Mouse (Mus musculus) 416B (cell line): ENCODE measurements at regions not wholly inside any gene's neighbourhood (a gene's known extent, or its start where the extent isn't known, plus 50 kb on each side); places are given as distances from the start of the nearest gene placed in this dataset.

ENCODE experiments used
- DNase-seq: peaks from one replicate; pipeline ENCODE4 v3.0.0; 2011; ENCODE audit warnings: low read depth

DNA sequence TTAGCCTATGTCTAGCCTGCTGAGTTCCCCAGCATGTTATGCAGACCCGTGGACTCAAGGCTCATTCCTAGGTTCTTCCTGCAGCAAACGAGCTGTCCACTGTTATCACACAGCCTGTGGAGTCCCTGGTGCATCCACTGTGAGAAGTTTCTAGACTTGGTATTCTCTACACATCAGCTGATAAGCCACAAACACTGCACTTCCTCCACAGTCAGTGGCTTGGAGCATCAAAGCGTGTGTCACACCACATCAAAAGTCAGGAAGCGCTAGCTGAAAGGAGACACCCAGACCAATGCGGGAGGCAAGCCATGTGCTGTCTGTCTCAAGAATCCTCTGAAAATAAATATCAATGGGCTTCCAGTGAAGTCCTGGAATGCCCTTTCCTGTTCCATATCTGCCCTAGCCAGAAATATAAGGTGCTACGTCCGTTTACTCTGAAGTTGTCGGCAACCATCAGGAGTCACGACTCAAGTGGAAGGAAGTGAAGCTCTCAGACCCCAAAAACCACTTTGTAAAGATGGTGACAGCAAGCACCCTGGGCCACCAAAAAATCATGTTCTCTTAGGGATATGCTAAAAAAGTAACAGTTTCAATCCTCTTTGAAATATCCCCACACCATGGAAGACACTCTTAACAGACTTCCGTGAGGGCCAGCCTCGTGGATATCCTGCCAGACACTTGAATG, 227.7 kb downstream of the Adgrl2 start:
- DNase-seq = peak; percentile 1

DNA sequence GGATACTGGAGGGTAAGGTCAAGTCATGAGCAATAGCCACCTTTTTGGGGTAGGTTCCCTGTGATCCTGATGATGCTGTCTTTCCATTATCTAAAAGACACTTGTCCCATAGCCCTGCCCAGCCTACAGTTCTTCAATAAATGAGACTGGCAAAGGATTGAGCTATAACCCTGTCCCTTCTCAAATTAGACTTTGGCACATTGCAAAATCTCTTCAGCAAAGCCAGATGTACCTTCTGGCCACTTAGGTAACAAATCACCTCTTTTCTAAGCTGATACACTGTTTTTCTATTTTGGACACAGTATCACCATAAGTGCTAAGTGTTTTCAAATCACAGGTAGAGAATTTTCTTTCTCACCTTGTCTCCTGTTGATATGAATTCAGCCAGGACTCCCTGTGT, 228.8 kb downstream of the Adgrl2 start:
- DNase-seq = no peak

DNA sequence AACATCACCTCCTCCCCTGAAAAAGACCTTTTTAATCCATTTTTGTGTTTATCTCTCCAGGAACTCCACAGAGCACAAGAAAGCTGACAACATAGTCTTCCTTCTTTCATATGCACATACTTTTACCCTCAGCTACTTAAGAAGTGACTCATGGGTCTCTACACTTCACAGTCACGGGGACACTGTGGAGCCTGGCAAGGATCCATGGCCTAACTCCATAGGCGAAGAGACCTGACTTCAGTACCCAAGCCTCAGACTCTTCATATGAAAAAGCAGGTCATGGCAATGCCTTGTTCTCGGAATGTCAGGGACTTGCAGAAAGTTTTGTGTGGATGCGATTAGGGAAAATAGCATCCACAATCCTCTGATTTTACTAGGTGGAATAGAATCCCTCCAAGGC, 230.9 kb downstream of the Adgrl2 start:
- no peak for DNase-seq

DNA sequence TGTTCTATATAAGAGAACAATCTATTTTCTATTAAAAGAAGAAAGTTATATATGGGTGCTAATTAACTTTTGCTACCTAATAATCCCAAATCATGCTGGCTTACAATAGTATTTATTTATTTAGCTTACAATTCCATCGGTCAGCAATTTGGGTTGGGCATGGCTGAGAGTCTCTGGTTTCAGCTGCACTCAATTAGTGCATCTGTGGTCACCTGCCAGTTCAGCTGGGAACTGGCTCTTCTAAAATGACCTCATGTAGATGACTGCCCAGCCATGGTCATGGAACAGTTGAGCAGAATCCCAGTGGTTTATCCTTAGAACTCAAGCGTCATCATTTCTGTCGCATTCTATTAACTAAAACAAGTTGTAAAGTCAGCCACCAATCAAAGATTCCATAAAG, 244.1 kb downstream of the Adgrl2 start:
- no peak for DNase-seq

DNA sequence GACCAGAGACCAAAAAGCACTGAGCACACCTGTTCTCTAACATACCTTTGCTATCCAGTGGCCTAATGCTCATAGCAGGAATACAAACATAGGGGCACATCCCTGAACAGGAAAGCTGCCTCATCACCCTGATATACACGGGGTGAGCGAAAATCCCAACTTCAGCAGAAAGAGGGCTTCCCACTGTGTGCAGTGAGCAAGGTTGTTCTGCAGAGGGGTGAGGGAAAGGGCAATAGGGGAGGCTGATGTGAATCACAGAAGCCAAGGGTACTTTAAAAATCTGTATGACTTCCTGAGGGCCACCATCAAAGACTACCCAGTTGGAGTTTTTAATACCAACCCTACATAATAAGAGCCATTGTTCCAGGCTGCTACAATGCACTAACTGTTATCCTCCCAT, 245.7 kb downstream of the Adgrl2 start:
- no peak for DNase-seq

DNA sequence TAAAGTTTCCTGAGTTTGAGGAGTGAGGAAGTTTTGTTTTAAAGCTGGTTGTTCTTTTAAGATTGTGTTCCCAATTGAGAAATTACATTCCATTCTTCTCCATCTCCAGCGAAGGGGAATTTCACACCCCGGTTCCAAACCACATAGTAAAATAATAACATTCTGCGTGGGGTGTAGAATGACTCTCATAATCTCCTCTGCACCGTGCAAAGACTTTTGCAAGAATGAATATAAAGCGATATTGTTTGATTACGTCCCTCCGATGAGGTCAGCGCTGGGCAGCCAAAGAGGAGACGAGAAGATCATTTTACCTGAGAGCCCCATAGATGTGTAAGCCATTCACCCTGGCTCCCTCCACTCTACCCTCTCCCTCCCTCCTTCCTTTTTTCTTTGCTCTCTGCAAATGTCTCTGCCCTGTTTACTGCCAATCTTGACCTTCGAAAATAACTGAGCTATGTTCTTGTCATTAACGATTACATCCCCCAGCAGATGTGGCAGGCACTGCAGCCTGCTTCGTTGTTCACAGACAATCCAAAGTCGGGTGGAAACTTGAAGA, 256.1 kb downstream of the Adgrl2 start:
- DNase-seq = no peak

DNA sequence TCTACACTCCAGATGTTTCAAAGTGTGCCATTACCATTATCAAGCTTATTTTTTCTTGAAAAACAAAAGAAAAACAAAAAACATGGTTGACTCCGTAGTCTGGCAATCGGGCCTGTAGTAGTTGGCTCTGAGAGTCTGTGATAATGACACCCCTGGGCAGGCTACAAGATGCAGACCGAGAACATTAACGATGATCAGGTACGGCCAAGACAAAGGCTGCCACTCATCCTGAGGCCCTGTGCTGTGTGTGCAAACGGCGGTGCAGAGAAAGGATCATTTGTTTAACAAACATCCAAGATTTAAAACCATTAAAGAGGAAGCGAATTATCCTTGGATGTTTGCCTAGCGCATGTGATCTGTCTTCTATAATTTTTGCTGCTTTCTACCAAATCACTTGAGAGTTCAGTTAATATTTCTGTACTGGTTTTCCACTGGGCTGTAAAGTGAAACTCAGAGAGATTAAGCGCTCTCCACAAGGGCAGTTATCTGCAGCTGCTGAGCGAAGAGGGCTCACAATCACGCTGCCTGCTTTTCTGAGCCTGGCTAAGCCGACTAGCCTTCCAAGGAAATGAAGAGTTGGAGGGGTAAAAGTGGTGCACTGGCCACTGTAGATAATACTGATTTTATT, 257.0 kb downstream of the Adgrl2 start:
- DNase-seq = no peak

DNA sequence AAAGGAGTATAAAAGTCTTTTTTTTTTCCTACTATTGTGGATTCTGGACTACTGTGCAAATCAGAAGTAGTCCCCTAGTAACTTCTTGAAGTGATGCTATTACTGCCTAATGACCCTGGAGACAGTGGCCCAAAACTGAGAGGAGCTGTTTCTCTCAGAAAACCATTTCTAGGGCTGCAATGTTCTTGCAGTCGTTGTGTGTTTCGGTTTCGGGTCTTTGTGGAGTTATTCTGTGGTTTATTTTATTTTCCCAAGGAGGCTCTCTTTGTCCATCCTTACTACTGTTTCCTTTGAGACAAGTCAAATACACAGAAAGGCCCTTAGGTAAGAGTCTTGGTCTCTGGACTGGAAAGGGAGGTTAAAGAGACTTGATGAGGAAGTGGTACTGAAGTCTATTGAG, 258.9 kb downstream of the Adgrl2 start:
- no peak for DNase-seq

DNA sequence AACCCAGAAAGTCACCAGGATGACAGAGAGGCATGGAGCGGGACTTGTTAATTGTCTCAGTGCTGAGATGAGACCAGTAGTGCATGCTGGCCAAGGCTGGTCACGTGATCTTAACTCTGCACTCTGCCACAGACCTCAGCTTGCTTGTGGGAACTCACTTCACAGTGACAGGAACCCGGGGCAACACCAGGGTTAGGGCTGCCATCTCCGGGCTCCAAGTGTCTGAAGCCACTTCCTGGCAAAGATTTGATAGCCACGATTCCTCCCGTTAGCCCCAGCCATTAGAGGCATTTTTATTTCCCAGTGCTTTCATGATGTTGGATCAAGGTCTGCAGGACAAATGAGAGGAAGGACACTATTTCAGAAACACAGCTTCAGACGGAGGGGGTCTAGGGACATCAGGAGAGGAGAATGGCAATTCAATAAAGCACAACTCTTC, 261.1 kb downstream of the Adgrl2 start:
- peak; percentile 58 for DNase-seq

DNA sequence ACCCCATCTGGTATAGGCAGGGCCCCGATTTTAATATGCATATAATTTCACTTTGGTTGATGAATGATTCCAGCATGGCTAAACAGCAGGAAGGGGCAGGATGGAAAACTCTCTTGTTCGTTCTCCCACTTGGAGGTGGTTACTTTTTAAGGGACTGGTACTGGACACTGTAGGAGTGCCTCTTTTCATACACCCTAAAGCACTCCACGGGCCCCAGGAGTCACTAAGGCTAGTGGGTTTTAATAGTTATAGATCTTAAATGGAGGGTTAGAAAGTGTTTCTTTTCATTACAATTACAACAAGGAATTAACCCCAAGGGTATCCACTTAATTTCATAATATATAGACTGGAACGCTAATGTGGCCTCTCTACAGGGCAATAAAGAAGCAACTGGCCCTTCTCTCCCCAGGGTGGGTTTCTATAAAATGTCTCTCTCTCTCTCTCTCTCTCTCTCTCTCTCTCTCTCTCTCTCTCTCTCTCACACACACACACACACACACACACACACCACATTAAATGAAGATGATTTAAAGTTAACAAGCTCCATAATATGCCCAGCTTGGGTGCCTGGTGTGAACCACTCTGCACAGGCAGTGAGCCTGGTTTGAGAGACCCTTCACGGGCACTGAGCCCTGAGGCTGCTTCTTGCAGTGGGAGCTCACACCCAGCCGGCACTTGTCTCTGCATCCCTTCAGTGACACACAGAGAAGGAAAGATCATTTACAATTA, 261.7 kb downstream of the Adgrl2 start:
- no peak for DNase-seq

DNA sequence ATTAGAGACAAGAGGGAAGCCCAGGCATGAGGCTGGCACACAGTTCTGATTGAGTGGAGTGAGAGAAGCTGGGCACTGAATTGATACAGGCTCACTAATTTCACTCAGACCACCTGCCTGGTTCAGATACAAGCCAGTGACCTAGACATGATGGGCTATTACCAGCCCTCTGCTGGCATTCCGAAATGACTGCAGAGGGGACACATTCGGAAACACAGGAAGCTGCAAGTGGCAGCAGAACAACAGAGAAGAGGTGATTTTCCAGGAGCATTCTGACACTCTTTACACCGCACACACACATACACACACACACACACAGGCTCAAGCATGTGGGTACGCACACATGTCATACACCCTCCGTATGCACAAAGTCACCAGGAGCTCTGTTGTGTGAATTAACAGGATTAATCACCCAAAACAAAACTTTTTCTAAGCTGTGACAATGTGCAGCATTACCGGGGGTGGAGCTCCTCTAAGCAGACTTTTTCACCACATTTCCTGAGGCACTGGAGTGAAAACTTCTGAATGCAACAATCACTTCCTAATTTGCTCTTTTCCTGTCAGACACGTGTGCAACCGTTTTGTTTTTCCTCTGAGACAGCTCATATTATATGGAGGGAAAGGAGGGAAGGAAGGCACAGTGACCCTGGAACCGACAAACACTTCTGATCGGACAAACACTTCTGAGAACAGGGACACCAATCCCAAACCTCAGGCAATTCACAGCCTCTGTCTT, 263.6 kb downstream of the Adgrl2 start:
- peak; percentile 8 for DNase-seq

DNA sequence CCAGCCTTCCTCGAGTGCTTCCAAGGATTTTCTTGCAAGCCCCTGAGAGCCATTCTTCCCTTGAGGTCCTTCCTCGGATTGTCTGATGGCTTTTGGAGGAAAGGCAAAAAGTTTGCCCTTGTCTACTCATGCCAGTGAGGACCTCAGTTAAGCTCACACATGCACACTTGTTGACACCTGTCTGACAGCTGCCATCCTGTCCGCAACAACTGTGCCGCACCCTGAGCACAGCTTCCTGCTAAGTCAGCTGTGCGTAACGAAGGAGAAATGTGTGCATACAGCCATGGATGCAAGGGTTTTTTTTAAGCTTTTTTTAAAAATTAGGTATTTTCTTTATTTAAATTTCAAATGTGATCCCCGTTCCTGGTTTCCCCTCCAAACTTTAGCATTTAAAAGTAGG, 293.8 kb downstream of the Adgrl2 start:
- DNase-seq = no peak

DNA sequence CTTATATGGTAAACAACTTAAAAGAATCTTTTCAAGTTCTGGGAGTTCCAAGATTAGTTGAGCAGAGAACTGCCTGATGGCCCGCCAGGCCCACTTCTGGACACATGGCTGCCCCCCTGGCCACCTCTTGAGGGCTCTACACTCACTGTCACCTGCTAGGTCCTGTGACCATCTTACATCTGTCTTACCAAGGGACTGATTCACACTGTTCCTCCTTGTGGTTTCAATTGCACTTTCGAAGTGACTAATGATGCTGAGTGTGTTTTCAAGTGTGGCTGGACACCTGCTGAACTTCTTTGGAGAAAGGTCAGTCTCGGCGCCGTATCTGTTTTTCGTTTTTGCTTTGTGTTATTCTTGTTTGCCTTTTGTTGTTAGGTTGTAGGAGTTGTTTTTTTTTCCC, 294.9 kb downstream of the Adgrl2 start:
- DNase-seq = no peak

DNA sequence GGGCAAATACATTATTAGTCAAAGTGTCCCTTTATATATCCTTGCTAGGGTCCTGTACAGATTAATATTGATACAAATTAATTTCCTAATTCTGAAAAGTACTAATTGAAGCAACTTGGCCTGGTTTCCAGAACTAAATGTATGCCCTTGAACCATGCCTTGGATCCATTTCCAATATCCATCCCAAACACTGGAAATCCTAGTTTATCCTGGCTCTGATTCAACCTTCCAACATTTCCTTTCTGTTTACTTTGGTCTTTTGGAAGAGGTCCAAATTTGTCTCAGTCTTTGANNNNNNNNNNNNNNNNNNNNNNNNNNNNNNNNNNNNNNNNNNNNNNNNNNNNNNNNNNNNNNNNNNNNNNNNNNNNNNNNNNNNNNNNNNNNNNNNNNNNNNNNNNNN, 307.2 kb downstream of the Adgrl2 start:
- DNase-seq = no peak

DNA sequence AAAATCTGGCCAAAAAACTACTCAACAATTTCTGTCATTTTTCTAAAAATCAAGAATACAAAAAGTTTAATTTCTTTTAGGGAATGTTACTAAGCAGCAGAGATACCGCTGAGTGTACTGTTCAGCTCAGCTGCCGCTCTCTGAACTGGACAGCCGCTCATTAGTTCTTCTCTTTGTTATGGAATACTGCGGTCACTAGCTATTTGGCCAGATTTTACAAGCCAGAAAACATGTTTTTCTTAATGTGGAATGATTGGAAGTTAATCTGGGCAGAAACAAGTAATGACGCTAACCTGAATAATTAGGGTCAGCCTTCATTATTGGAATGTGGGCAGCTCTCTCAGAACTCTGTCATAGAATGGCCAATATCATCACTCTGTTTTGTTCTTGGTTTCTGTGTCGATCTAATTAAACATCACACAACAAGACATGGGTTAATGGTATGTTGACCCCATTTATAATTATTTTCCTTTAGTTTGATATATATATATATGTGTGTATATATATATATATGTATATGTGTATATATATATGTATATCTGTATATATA, 307.8 kb downstream of the Adgrl2 start:
- no peak for DNase-seq

DNA sequence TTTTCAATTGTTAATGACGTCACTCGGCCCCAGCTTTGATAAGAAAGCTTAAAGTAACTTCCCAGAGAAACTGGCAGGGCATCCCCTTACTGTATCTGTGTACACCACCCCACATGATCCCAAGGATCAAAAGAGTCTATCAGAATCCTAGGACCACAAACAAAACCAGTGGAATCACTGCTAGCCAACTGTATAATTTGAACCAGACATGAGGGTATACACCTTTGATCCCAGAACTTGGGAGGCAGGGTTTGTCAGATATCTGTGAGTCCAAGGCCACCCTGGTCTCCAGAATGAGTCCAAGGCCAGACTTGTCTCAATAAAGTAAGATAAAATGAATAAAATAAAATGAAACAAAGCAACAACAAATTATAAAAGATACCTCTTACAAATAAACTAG, 309.2 kb downstream of the Adgrl2 start:
- DNase-seq = no peak

DNA sequence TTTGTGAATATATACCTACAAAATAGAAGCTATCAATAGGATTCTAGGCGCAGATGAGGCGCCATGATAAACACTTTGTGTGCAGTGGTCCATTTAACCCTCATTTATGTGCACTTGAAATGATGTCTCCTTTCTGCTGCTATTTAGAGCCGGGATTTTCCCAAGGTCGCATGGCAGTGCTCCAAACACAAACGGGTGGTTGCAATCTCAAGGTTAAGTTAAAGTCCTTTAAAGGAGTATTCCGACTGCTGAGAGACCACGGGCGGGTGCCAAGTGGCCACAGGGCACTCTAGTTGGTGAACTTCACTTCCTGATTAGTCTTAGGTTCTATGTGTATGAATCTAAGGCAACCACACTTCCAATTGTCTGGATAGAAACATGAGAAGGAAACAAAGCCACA, 309.6 kb downstream of the Adgrl2 start:
- no peak for DNase-seq

DNA sequence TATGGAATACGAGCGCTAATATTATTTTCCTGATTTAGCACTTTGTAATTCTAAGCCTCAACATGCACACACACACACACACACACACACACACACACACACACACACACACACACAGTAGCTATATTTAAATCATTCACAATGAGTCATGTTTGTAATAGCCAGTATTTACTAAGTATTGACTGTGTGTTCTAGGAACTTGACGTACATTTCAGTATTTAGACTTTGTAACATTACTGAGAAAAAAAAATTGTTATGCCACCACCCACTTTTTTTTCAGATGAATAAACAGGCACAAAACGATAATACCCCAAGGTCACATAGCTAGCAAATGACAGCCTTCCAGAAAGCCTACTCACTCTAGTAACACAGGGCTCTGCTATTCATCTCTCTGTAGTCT, 310.3 kb downstream of the Adgrl2 start:
- no peak for DNase-seq

DNA sequence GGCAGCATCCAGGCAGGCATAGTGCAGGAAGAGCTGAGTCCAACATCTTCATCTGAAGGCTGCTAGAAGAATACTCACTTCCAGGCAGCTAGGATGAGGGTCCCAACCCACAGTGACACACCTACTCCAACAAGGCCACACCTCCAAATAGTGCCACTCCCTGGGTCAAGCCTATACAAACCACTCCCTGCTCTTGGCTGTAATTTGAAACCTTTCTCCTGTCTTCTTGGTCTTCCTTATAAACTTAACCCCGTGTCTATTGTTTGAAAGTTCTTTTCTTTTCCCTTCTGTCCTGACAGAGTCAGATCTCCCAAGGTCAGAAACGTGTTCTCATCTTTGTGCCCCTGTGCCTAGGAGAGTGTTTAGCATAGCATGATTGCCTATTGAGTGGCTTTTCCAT, 311.2 kb downstream of the Adgrl2 start:
- DNase-seq = no peak

DNA sequence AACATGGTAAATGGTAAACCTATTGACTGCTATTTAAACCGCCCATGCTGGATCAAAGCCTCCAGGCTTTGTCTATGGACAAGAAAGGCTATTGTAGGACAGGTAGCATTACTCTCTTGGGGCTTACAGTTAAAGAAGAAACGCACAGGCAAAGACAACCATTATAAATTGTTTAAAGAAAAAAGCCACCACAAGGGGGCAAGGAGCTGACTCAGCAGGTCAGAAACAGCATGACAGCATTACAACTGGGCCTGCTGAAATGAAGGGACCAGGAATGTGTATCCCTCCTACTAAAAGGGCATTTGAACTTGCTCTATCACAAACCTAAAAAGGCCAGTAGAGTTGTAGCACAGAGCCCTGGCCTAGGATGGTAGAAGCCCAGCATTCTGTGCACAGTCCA, 314.3 kb downstream of the Adgrl2 start:
- no peak for DNase-seq

DNA sequence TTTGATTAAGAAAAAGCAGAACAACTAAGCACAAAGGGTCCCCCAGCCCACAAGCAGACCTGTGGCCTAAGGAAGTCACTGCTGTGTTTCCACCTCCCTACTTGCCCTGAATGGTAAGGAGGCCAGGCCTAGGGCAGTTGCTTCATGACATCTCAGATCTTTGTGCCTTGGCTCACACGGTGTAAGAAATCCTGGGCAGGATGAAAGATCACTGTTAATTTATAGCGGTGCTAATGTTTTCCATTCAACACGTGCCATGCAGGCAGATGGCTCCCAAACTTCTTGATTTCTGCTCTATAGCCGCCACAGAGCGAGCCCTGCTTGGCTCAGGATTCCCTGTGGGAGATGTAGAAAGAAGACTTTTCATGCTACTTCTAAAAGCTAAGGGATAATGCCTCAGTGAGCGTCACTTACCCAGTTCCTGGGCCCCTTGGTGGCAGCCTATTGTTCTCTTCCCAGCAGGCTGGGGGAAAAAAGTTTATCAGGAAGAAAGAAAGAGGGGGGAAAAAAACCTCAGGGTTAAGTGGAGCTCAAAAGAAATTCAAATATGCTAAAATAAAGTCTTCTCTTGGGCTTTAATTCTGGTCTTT, 327.4 kb downstream of the Adgrl2 start:
- no peak for DNase-seq

DNA sequence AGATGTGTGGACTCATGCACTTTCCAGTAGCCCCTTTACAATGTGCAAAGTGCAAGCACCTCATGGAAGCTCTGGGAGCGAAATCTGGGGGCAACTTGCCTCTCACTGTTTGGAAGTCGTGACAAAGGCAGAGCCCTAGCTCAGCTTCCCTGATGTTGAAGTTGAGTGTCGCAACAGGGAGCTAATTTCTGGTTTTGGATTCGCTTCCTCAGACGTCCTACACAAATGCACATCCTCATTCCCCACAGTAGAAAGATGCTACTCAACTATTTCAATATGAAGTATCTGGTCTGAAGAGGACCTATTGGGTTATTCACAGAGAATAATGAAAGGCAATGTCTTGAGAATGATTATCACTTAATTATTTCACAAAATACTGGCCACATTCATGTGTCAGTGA, 331.3 kb downstream of the Adgrl2 start:
- DNase-seq = no peak
